Mouse (Mus musculus): ENCODE measurements at regions not wholly inside any gene's neighbourhood (a gene's known extent, or its start where the extent isn't known, plus 50 kb on each side); places are given as distances from the start of the nearest gene placed in this dataset.

- no peak for TF ChIP-seq POLR2A (IDR thresholded peaks at IDR 0.05; ENCODE audit: control insufficient read depth, extremely low read depth, insufficient read depth, low read length, poor library complexity)
- TF ChIP-seq CTCF (IDR thresholded peaks at IDR 0.05; ENCODE audit: borderline replicate concordance, control insufficient read depth, extremely low read depth, insufficient read depth, low read length, poor library complexity): no peak
Observed at GRCm38 (mm10) chr13:55895505-55895904, 59.5 kb upstream of the Pitx1 start.
